Mouse (Mus musculus) lung, embryonic 14.5 days (tissue): ENCODE data around the gene Pacrg. TPM values are rescaled to one million over a fixed set of nuclear protein-coding genes. Genes with fewer than 3 reads are reported as not detected.

Experiments
- ATAC-seq: fragments of 200-750 bp; cut with Nextera tagmentation; 2 replicates; pipeline ENCODE4 v1.8.0; 2017; ENCODE audit warnings: mild to moderate bottlenecking, moderate TSS enrichment, moderate library complexity; ENCODE audit not compliant: insufficient read depth
- DNase-seq: peaks from one replicate; pipeline ENCODE4 v3.0.0-alpha.2; 2015
- H3K27ac ChIP-seq: fragments of 300-500 bp; sonication (generic); 2 replicates; pipeline ENCODE4 v1.5.1; 2014; ENCODE audit warnings: low read depth, mild to moderate bottlenecking, moderate library complexity
- H3K27me3 ChIP-seq: fragments of 300-500 bp; sonication (generic); 2 replicates; pipeline ENCODE4 v1.6.1; 2014; ENCODE audit warnings: low read length, control low read depth; ENCODE audit not compliant: insufficient read depth
- H3K36me3 ChIP-seq: fragments of 300-500 bp; sonication (generic); 2 replicates; pipeline ENCODE4 v1.6.1; 2014; ENCODE audit warnings: control low read depth; ENCODE audit not compliant: insufficient read depth
- H3K4me1 ChIP-seq: fragments of 300-500 bp; sonication (generic); 2 replicates; pipeline ENCODE4 v1.6.1; 2014; ENCODE audit warnings: antibody characterized with exemption, control low read depth; ENCODE audit not compliant: insufficient read depth
- H3K4me2 ChIP-seq: fragments of 300-500 bp; sonication (generic); 2 replicates; pipeline ENCODE4 v1.6.1; 2014; ENCODE audit warnings: mild to moderate bottlenecking
- H3K4me3 ChIP-seq: fragments of 300-500 bp; sonication (generic); 2 replicates; pipeline ENCODE4 v1.5.1; 2014; ENCODE audit warnings: low read depth, low read length
- H3K9ac ChIP-seq: fragments of 300-500 bp; sonication (generic); 2 replicates; pipeline ENCODE4 v1.6.1; 2014
- H3K9me3 ChIP-seq: fragments of 300-500 bp; sonication (generic); 2 replicates; pipeline ENCODE4 v1.6.1; 2016; ENCODE audit warnings: low read depth, low read length, control low read depth
- CTCF ChIP-seq: IDR thresholded peaks from 2 replicates; pipeline ENCODE4 v1.5.1; 2016; ENCODE audit warnings: antibody characterized with exemption, low read depth
- WGBS: fragments of 180-500 bp; shearing (Covaris S2); extraction: QIAGEN DNeasy Blood & Tissue Kit; methylation state at CpG from one replicate; pipeline ENCODE4 v1.1.7; 2014; 5-methylcytosine and 5-hydroxymethylcytosine counted together
- polyA plus RNA-seq: library from polyadenylated mRNA; unstranded; fragments of >200 nt; fragmentation: Nextera tagmentation; extraction: Ambion mirVana; gene quantifications from 2 replicates; pipeline ENCODE4 v1.2.1, GENCODE M21; 2014

Gene Pacrg
- polyA plus RNA-seq, 1 experiment from 2014 or later: 2.2 TPM

GRCm38 (mm10) chr17:10478377-10478776 lies 361.7 kb downstream of the Pacrg start:
- no peaks in the 10 kb centered on the region for H3K36me3 ChIP-seq
- H3K27ac ChIP-seq: peak overlapping the region; percentile 60
- H3K27me3 ChIP-seq: no peaks in the 10 kb centered on the region
- TF ChIP-seq CTCF: no peak
- H3K4me1 ChIP-seq: 0 out of 2 replicates have a peak, but pooled peaks cover 13% of the 10 kb centered on the region
- no peak overlapping the region for H3K4me2 ChIP-seq
- H3K4me3 ChIP-seq: no peak overlapping the region
- peak; percentile 44 for ATAC-seq
- no peak overlapping the region for H3K9ac ChIP-seq
- H3K9me3 ChIP-seq: no peaks in the 10 kb centered on the region
- DNase-seq: peak; percentile 55
- 43% methylated on average over 3 of the region's 3 CpGs for WGBS

- H3K27ac ChIP-seq: no peak overlapping the region
- DNase-seq: no peak
These were observed 363.3 kb downstream of the Pacrg start for GRCm38 (mm10) chr17:10476807-10477206.

GRCm38 (mm10) chr17:10474972-10475371 lies 365.1 kb downstream of the Pacrg start:
- H3K4me3 ChIP-seq: no peak overlapping the region
- no peak overlapping the region for H3K9ac ChIP-seq
- WGBS: 85% methylated on average over 6 of the region's 6 CpGs
- no peak overlapping the region for H3K27ac ChIP-seq
- TF ChIP-seq CTCF: no peak
- DNase-seq: no peak
- H3K9me3 ChIP-seq: no peaks in the 10 kb centered on the region
- H3K4me2 ChIP-seq: no peak overlapping the region
- H3K27me3 ChIP-seq: no peaks in the 10 kb centered on the region
- H3K4me1 ChIP-seq: 0 out of 2 replicates have a peak, but pooled peaks cover 13% of the 10 kb centered on the region
- H3K36me3 ChIP-seq: no peaks in the 10 kb centered on the region
- ATAC-seq: no peak

More at GRCm38 (mm10) chr17:10476807-10477206, 363.3 kb downstream of the Pacrg start:
- H3K4me1 ChIP-seq: 0 out of 2 replicates have a peak, but pooled peaks cover 13% of the 10 kb centered on the region
- no peak overlapping the region for H3K9ac ChIP-seq
- no peak overlapping the region for H3K4me3 ChIP-seq
- H3K9me3 ChIP-seq: no peaks in the 10 kb centered on the region
- WGBS: 77% methylated on average over 7 of the region's 7 CpGs
- H3K27me3 ChIP-seq: no peaks in the 10 kb centered on the region
- TF ChIP-seq CTCF: no peak
- H3K36me3 ChIP-seq: no peaks in the 10 kb centered on the region
- no peak for ATAC-seq
- H3K4me2 ChIP-seq: no peak overlapping the region

DNA sequence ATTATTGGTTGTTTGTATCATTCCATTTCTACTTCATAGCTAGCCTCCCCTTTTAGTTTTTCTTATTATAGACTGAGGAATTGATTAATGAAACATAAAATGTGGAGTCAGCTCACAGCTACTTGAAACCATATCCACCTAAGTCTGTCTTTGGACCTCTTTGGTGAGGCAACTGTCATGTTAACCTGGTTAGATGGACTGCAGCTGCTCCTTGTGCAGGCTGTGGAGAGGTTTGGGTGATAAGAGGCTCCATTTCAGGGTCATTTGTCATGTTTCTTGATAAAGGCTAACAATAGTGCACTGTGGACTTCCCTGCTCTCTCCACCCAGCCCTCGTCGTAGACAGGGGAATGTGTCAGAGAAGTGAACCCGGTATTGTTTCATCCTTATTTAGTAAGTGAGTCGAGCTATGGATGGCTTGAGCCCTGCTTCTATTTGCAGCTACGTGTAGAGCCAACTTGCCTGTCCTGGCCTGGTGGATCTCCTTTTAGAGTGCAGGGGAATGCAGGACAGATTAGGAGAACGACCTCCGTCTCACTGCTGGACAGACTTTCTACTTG lies 366.2 kb downstream of the Pacrg start:
- no peak overlapping the region for H3K9ac ChIP-seq
- no peaks in the 10 kb centered on the region for H3K36me3 ChIP-seq
- no peak overlapping the region for H3K27ac ChIP-seq
- no peak for TF ChIP-seq CTCF
- no peaks in the 10 kb centered on the region for H3K27me3 ChIP-seq
- no peaks in the 10 kb centered on the region for H3K9me3 ChIP-seq
- 0 out of 2 replicates have a peak, but pooled peaks cover 10% of the 10 kb centered on the region for H3K4me1 ChIP-seq
- no peak overlapping the region for H3K4me2 ChIP-seq
- no peak overlapping the region for H3K4me3 ChIP-seq
- WGBS: 13% methylated on average over 7 of the region's 7 CpGs
- no peak for ATAC-seq
- DNase-seq: no peak

GRCm38 (mm10) chr17:10473175-10473574 lies 366.9 kb downstream of the Pacrg start:
- no peak overlapping the region for H3K9ac ChIP-seq
- H3K9me3 ChIP-seq: no peaks in the 10 kb centered on the region
- no peak overlapping the region for H3K4me2 ChIP-seq
- ATAC-seq (no peak), DNase-seq (peak; percentile 38)
- 45% methylated on average over 6 of the region's 6 CpGs for WGBS
- H3K27ac ChIP-seq: peak overlapping the region; percentile 33; the same call in 1 of the 2 replicates
- H3K36me3 ChIP-seq: no peaks in the 10 kb centered on the region
- no peak for TF ChIP-seq CTCF
- H3K27me3 ChIP-seq: no peaks in the 10 kb centered on the region
- H3K4me1 ChIP-seq: 0 out of 2 replicates have a peak, but pooled peaks cover 4% of the 10 kb centered on the region
- H3K4me3 ChIP-seq: no peak overlapping the region

GRCm38 (mm10) chr17:10469874-10470568 lies 370.1 kb downstream of the Pacrg start:
- no peak overlapping the region for H3K27ac ChIP-seq
- TF ChIP-seq CTCF: no peak
- ATAC-seq: no peak

DNA sequence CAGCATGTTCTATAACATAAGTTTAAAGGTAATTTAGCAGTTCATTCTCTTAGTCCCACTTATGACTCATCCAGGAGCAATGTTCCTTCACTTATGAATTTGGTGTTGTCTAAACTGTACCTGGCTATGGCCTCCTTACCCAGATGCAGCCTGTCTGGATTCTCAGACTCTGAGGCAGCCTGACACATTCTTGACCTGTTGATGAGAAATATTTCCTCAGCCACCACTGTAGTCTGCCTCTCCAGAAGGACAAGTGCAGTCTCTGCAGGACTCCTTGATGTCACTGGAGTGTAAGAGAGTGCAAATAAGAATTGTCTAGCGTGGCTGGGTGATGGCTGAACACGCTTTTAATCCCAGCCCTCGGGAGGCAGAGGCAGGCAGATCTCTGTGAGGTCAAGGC lies 373.0 kb downstream of the Pacrg start:
- Histone ChIP-seq H3K4me1 (no peaks in the 10 kb centered on the region), H3K9me3 (no peaks in the 10 kb centered on the region), H3K9ac (no peak overlapping the region), H3K4me2 (no peak overlapping the region), H3K36me3 (no peaks in the 10 kb centered on the region), H3K27ac (no peak overlapping the region), H3K4me3 (no peak overlapping the region), H3K27me3 (no peaks in the 10 kb centered on the region)
- DNase-seq (no peak), ATAC-seq (no peak)
- TF ChIP-seq CTCF: no peak
- 79% methylated on average over 3 of the region's 3 CpGs for WGBS

More at GRCm38 (mm10) chr17:10469874-10470568, 370.1 kb downstream of the Pacrg start:
- H3K4me3 ChIP-seq: no peak overlapping the region
- H3K4me1 ChIP-seq: 0 out of 2 replicates have a peak, but pooled peaks cover 4% of the 10 kb centered on the region
- H3K27me3 ChIP-seq: no peaks in the 10 kb centered on the region
- no peaks in the 10 kb centered on the region for H3K36me3 ChIP-seq
- DNase-seq: peak; percentile 39
- no peak overlapping the region for H3K4me2 ChIP-seq
- WGBS: 74% methylated on average over 9 of the region's 9 CpGs
- no peaks in the 10 kb centered on the region for H3K9me3 ChIP-seq
- H3K9ac ChIP-seq: no peak overlapping the region
